Mouse (Mus musculus) thymus, adult 2 months (tissue): ENCODE measurements around the gene Hip1. TPM values are rescaled to one million over a fixed set of nuclear protein-coding genes. Genes with fewer than 3 reads are reported as not detected.

Source experiments
- DNase-seq: peaks from one replicate; pipeline ENCODE4 v3.0.0; 2021
- H3K27ac ChIP-seq: fragments of 200-500 bp; 2 replicates; pipeline ENCODE4 v1.5.1; 2012; ENCODE audit warnings: low read length, control low read depth; ENCODE audit not compliant: control insufficient read depth, insufficient read depth
- H3K27me3 ChIP-seq: fragments of 200-500 bp; 2 replicates; pipeline ENCODE4 v1.6.1; 2012; ENCODE audit warnings: mild to moderate bottlenecking, low read length, moderate library complexity, mixed read lengths; ENCODE audit not compliant: control insufficient read depth, insufficient read depth
- H3K36me3 ChIP-seq: fragments of 200-500 bp; 2 replicates; pipeline ENCODE4 v1.6.1; 2012; ENCODE audit warnings: mild to moderate bottlenecking, low read length, moderate library complexity; ENCODE audit not compliant: control insufficient read depth, insufficient read depth
- H3K4me1 ChIP-seq: fragments of 200-500 bp; replicated peaks from 2 replicates; pipeline ENCODE4 v1.6.1; 2012; ENCODE audit warnings: low read length; ENCODE audit not compliant: control insufficient read depth, insufficient read depth
- H3K4me3 ChIP-seq: fragments of 200-500 bp; 2 replicates; pipeline ENCODE4 v1.5.1; 2012; ENCODE audit warnings: mild to moderate bottlenecking, low read length, control low read depth, moderate library complexity; ENCODE audit not compliant: control insufficient read depth, insufficient read depth
- CTCF ChIP-seq: fragments of 200-500 bp; IDR thresholded peaks from 2 replicates; pipeline ENCODE4 v1.5.1; 2012; ENCODE audit warnings: mild to moderate bottlenecking, control low read depth, low read length, moderate library complexity, borderline replicate concordance; ENCODE audit not compliant: control insufficient read depth, poor library complexity, insufficient read depth; ENCODE audit errors: extremely low read depth
- POLR2A ChIP-seq: fragments of 200-500 bp; IDR thresholded peaks from 2 replicates; pipeline ENCODE4 v1.6.1; 2012; ENCODE audit warnings: mild to moderate bottlenecking, low read length, control low read depth, moderate library complexity; ENCODE audit not compliant: control insufficient read depth, poor library complexity, insufficient read depth; ENCODE audit errors: extremely low read depth
- whole genome bisulfite sequencing: fragments of 180-500 bp; shearing (Covaris S2); methylation state at CpG from one replicate; pipeline ENCODE4 v1.1.7; 2018; 5-methylcytosine and 5-hydroxymethylcytosine counted together
- polyA plus RNA-seq: library from polyadenylated mRNA; depleted of rRNA; stranded (reverse); fragments of >200 nt; gene quantifications from 2 replicates; pipeline ENCODE4 v1.2.3, GENCODE M21; 2012

Gene Hip1
- polyA plus RNA-seq, 1 experiment: 11.8 TPM

DNA sequence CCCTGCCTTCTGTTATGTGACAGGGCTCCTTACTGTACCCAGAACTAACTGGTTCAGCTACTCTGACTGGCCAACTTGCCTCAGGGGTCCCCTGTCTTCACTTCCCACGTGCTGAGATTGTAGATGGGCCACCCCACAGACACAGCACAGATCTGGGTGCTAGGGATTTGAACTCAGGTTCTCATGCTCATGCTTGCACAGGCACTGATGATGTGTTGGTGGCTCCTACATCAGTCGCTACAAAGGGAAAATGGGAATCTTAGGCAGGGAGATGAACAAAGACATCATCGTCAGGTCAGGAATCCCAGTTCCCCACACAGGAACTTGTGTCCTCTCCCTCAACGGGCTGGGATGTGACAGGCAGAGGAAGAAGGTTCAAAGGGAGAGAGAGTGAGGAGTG lies 31.1 kb upstream of the Hip1 start:
- Histone ChIP-seq H3K27me3 (no peaks in the 10 kb centered on the region), H3K27ac (no peak overlapping the region), H3K36me3 (no peaks in the 10 kb centered on the region), H3K4me1 (no peaks in the 10 kb centered on the region), H3K4me3 (no peak overlapping the region)
- TF ChIP-seq POLR2A: no peak
- TF ChIP-seq CTCF: no peak
- DNase-seq: no peak
- WGBS: 88% methylated on average over 4 of the region's 4 CpGs

DNA sequence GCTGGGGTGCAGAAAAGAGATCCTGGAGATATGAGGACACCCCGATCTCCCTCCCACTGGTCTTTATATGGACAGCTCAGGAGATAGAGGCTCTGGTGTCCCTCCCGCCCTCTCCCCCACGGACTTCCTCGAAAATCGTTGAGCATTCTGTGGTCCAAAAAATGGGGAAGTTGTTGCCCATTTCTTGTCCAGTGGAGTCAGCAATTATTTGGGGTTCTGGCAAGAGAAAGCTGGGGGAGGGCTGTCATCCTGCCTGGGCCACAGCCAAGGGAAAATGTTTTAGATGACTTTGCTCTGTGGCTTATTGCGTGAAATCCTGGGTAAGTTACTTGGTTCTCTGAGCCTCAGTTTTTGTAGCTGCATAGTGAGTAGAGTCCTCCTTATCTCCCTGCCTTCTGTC lies 28.1 kb upstream of the Hip1 start, which contains the start of gene Ccl24:
Gene Ccl24, minus strand, starts transcription at position 44 of the 400 bp plus-strand sequence.
- Histone ChIP-seq H3K36me3 (no peaks in the 10 kb centered on the region), H3K27ac (no peak within 1 kb of the TSS), H3K4me1 (no peaks in the 10 kb centered on the region), H3K27me3 (no peaks in the 10 kb centered on the region), H3K4me3 (no peak within 1 kb of the TSS)
- no peak for DNase-seq
- TF ChIP-seq POLR2A: no peak
- TF ChIP-seq CTCF: no peak
- WGBS: 21% methylated on average over 6 of the region's 6 CpGs

DNA sequence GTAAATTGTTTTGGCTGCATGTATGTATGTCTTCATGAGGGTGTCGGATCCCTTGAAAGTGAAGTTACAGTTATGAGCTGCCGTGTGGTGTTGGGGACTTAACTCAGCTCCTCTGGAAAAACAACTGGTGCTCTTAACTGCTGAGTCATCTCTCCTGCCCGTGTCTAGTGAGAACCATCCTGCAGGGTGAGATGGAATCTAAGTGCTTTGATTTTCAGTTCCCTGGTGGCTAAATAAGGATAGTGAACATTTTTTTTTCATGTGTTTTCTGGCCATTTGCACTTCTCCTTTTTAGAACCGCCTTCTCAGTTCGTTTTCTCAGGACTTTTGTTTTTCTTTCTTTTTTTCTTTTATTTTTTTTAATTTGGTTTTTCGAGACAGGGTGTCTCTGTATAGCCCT lies 23.8 kb upstream of the Hip1 start:
- no peaks in the 10 kb centered on the region for H3K4me1 ChIP-seq
- no peak overlapping the region for H3K27ac ChIP-seq
- TF ChIP-seq CTCF (no peak), POLR2A (no peak)
- no peaks in the 10 kb centered on the region for H3K36me3 ChIP-seq
- DNase-seq: no peak
- H3K4me3 ChIP-seq: no peak overlapping the region
- WGBS: 10% methylated on average over 6 of the region's 6 CpGs
- no peaks in the 10 kb centered on the region for H3K27me3 ChIP-seq

DNA sequence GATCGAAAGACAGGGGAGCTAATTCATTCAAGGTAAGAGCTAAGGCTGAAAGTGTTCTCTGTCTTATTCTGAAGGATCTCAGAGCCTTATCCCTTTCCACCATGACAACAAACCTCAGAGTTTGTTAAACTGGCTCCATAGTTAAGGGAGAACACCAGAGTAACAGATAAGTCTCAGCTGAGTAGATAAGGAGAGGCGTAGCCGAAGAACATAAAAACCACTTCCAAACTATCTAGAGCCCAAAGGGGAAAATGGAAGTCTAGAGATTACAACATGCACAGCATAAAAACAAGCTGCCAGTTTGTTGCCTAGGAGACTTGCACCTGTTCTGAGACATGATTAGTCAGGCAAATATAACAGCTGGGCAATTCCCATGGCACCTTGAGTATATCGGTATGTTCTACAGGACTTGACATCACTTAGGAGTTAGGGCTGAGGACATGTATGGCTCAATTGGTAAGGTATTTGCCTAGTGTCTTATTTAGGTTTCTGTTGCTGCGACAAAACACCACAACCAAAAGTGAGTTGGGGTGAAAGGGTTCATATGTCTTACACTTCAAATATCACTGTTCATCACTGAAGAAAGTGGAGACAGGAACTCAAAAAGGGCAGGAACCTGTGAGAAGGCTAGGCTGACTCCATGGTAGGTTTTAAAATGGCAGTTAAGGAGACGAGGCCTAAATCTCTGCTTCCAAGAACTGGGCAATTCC lies 22.8 kb upstream of the Hip1 start:
- TF ChIP-seq POLR2A (no peak), CTCF (no peak)
- no peaks in the 10 kb centered on the region for H3K36me3 ChIP-seq
- DNase-seq: no peak
- no peaks in the 10 kb centered on the region for H3K4me1 ChIP-seq
- no peak overlapping the region for H3K27ac ChIP-seq
- H3K27me3 ChIP-seq: no peaks in the 10 kb centered on the region
- H3K4me3 ChIP-seq: no peak overlapping the region
- WGBS: 94% methylated on average over 6 of the region's 6 CpGs

DNA sequence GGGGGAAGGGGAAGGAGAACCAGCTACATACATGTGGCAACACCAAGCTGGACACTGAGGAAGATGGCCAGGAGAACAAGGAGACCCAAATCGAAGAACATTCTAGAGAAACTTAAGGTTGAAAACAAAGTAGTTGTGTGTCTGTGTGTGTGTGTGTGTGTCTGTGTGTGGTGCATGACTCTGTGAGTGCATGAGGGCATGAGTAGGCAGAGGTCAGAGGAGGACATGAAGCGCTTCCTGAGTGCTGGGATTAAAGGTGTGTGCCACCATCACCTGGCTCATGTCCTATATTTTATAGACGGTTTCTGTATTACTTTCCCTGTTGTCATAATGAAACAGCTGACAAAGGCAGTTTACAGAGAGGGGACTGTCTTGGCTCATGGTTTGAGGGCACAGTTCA lies 18.5 kb upstream of the Hip1 start, which contains the start of gene Ccl26:
Gene Ccl26, minus strand, starts transcription at position 101 of the 400 bp plus-strand sequence.
- H3K27me3 ChIP-seq: no peaks in the 10 kb centered on the region
- H3K36me3 ChIP-seq: no peaks in the 10 kb centered on the region
- no peaks in the 10 kb centered on the region for H3K4me1 ChIP-seq
- no peak for TF ChIP-seq CTCF
- TF ChIP-seq POLR2A: no peak
- WGBS: 88% methylated on average over 3 of the region's 3 CpGs
- no peak for DNase-seq
- no peak within 1 kb of the TSS for H3K4me3 ChIP-seq
- no peak within 1 kb of the TSS for H3K27ac ChIP-seq

DNA sequence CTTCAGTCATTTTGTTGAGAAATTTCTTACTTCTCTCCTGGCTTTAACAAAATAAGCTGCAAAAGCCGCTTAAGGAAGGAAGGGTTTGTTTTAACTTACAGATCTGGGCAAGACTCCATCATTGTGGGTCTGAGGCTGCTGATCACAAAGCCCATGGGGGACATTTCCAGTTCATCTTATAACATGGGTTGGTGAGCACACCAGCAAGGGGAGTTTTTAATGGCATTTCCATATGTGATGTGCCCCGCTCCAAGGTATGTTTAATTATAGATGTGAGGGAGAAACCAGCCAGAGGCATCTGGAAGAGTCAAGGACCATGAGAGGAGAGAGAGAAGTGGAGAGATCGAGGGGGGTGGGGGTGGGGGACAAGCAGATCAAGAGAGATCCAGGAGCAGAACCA lies 12.8 kb upstream of the Hip1 start:
- H3K4me3 ChIP-seq: no peak overlapping the region
- 71% methylated on average over 3 of the region's 3 CpGs for WGBS
- H3K4me1 ChIP-seq: no peaks in the 10 kb centered on the region
- no peak overlapping the region for H3K27ac ChIP-seq
- H3K36me3 ChIP-seq: no peaks in the 10 kb centered on the region
- no peak for DNase-seq
- no peaks in the 10 kb centered on the region for H3K27me3 ChIP-seq
- no peak for TF ChIP-seq POLR2A
- TF ChIP-seq CTCF: no peak

DNA sequence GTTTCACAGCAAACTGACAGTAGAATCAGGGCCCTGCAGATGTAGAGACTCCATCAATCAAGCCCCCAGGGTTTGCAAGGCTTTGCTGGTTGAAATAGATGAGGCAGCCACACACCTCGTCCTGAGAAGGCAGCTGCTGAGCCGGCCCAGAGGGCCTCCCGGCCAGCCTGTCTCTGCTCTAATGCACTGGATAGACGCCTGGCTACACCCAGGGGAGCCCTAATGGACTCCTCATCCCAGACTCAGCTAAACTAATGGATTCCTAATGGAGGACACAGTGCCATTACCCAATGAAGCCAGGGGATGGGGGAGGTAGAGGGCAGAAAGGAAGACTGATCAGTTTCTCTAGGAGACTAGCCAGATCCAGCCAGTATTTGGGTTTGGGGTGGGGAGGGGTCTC lies 12.1 kb upstream of the Hip1 start:
- Histone ChIP-seq H3K4me3 (no peak overlapping the region), H3K36me3 (no peaks in the 10 kb centered on the region), H3K4me1 (no peaks in the 10 kb centered on the region), H3K27ac (no peak overlapping the region), H3K27me3 (no peaks in the 10 kb centered on the region)
- no peak for TF ChIP-seq CTCF
- no peak for TF ChIP-seq POLR2A
- DNase-seq: no peak
- 80% methylated on average over 4 of the region's 4 CpGs for WGBS
